Comparison of ENCODE assay signal across 28 mouse cellular contexts in the genomic region with DNA sequence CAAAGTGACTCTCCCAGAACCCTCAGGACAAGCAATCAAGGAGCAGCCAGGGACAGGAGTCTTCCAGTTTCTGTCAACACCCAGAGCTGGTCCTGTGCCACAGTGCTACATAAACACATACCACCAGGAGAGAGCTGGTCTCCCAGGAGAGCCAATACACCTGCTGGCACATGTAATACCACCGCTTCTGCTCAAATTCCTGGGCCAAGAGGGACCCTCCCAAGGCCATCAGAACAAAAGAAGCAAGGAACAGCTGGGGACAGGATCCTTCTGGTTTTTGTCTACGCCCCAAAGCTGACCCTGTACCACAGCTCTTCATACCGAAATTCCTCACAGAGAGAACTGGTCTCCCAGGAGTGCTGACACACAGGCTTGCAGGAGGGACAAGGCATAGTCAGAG.
DNase-seq lines count a peak whose midpoint lies in the region; ATAC-seq lines count a peak whose summit lies in the region.
"Had no signal": no experiment of that assay in that cellular context is flagged by ENCODE, and none has a peak within 500 bp of the region (broad histone marks: within the 10 kb centered on the region; RNA-seq: fewer than 3 reads in every experiment).

No protein-coding gene starts in this region.

- WGBS in heart, embryonic 11.5 days (ENCODE audit: insufficient replicate concordance), result 48% methylated on average over 3 of the region's 3 CpGs
- 65% methylated on average over 3 of the region's 3 CpGs for WGBS in midbrain, embryonic 11.5 days
- WGBS in midbrain, embryonic 14.5 days, result 62% methylated on average over 3 of the region's 3 CpGs

- H3K9ac ChIP-seq in heart, embryonic 11.5 days (ENCODE audit: low read depth, low read length), result no peak overlapping the region
- H3K9ac ChIP-seq in midbrain, embryonic 11.5 days (ENCODE audit: low read length), result no peak overlapping the region
- no peak overlapping the region for H3K9ac ChIP-seq in midbrain, embryonic 14.5 days (replicated peaks; ENCODE audit: low read length)
- H3K9ac ChIP-seq: forebrain, embryonic 12.5 days; forebrain, embryonic 15.5 days; heart, embryonic 12.5 days; heart, embryonic 15.5 days; hindbrain, embryonic 12.5 days; hindbrain, embryonic 15.5 days had no signal

- no peaks in the 10 kb centered on the region for H3K9me3 ChIP-seq in heart, embryonic 11.5 days (replicated peaks; ENCODE audit: control insufficient read depth, low read length)
- H3K9me3 ChIP-seq in midbrain, embryonic 11.5 days (ENCODE audit: control insufficient read depth, low read length), result no peaks in the 10 kb centered on the region
- no peaks in the 10 kb centered on the region for H3K9me3 ChIP-seq in midbrain, embryonic 14.5 days (ENCODE audit: control insufficient read depth, low read length)
- H3K9me3 ChIP-seq: forebrain, embryonic 15.5 days; heart, embryonic 15.5 days; hindbrain, embryonic 12.5 days; hindbrain, embryonic 15.5 days had no signal

- no peaks in the 10 kb centered on the region for H3K36me3 ChIP-seq in heart, embryonic 11.5 days (ENCODE audit: control insufficient read depth, insufficient read depth, low read length)
- H3K36me3 ChIP-seq in midbrain, embryonic 11.5 days (ENCODE audit: control insufficient read depth, insufficient read depth, low read length), result no peaks in the 10 kb centered on the region
- no peaks in the 10 kb centered on the region for H3K36me3 ChIP-seq in midbrain, embryonic 14.5 days (ENCODE audit: control insufficient read depth, insufficient read depth, low read length)
- H3K36me3 ChIP-seq: forebrain, embryonic 12.5 days; forebrain, embryonic 15.5 days; heart, embryonic 12.5 days; heart, embryonic 15.5 days; hindbrain, embryonic 12.5 days; hindbrain, embryonic 15.5 days had no signal

- no peak overlapping the region for H3K27ac ChIP-seq in heart, embryonic 11.5 days (ENCODE audit: low read depth, low read length)
- no peak overlapping the region for H3K27ac ChIP-seq in midbrain, embryonic 11.5 days (ENCODE audit: low read depth, low read length)
- no peak overlapping the region for H3K27ac ChIP-seq in midbrain, embryonic 14.5 days (replicated peaks; ENCODE audit: low read depth, low read length)
- H3K27ac ChIP-seq: forebrain, embryonic 12.5 days; forebrain, embryonic 15.5 days; heart, adult 2 months; heart, embryonic 15.5 days; hindbrain, embryonic 12.5 days; hindbrain, embryonic 15.5 days had no signal

- no peaks in the 10 kb centered on the region for H3K4me1 ChIP-seq in heart, embryonic 11.5 days (ENCODE audit: control insufficient read depth, insufficient read depth, low read length)
- no peaks in the 10 kb centered on the region for H3K4me1 ChIP-seq in midbrain, embryonic 11.5 days (ENCODE audit: control insufficient read depth, insufficient read depth, low read length)
- H3K4me1 ChIP-seq in midbrain, embryonic 14.5 days (ENCODE audit: control insufficient read depth, insufficient read depth, low read length), result no peaks in the 10 kb centered on the region
- H3K4me1 ChIP-seq: forebrain, embryonic 12.5 days; forebrain, embryonic 15.5 days; heart, embryonic 12.5 days; heart, embryonic 15.5 days; hindbrain, embryonic 15.5 days had no signal

- no peaks in the 10 kb centered on the region for H3K27me3 ChIP-seq in heart, embryonic 11.5 days (ENCODE audit: control insufficient read depth, insufficient read depth, low read length)
- no peaks in the 10 kb centered on the region for H3K27me3 ChIP-seq in midbrain, embryonic 11.5 days (ENCODE audit: control insufficient read depth, insufficient read depth, low read length)
- no peaks in the 10 kb centered on the region for H3K27me3 ChIP-seq in midbrain, embryonic 14.5 days (ENCODE audit: control insufficient read depth, insufficient read depth, low read length)
- H3K27me3 ChIP-seq: forebrain, embryonic 12.5 days; forebrain, embryonic 15.5 days; heart, embryonic 12.5 days; heart, embryonic 15.5 days; hindbrain, embryonic 12.5 days; hindbrain, embryonic 15.5 days had no signal

- H3K4me3 ChIP-seq in heart, embryonic 11.5 days (ENCODE audit: low read depth, low read length), result no peak overlapping the region
- H3K4me3 ChIP-seq in midbrain, embryonic 11.5 days (ENCODE audit: low read depth, low read length), result no peak overlapping the region
- H3K4me3 ChIP-seq in midbrain, embryonic 14.5 days (replicated peaks; ENCODE audit: low read depth, low read length), result no peak overlapping the region
- H3K4me3 ChIP-seq: erythroblast, embryonic 14.5 days; forebrain, embryonic 12.5 days; forebrain, embryonic 15.5 days; gastrocnemius, adult 2 months; heart, adult 2 months; heart, embryonic 12.5 days; heart, embryonic 15.5 days; hindbrain, embryonic 12.5 days; hindbrain, embryonic 15.5 days had no signal

- H3K4me2 ChIP-seq in heart, embryonic 11.5 days, result no peak overlapping the region
- H3K4me2 ChIP-seq in midbrain, embryonic 11.5 days, result no peak overlapping the region
- no peak overlapping the region for H3K4me2 ChIP-seq in midbrain, embryonic 14.5 days (ENCODE audit: low read length)
- H3K4me2 ChIP-seq: forebrain, embryonic 12.5 days; forebrain, embryonic 15.5 days; heart, embryonic 12.5 days; heart, embryonic 15.5 days; hindbrain, embryonic 12.5 days; hindbrain, embryonic 15.5 days had no signal

- no peak for ATAC-seq in heart, embryonic 11.5 days (replicated peaks; ENCODE audit: insufficient number of reproducible peaks, low FRiP score, low TSS enrichment)
- no peak for ATAC-seq in midbrain, embryonic 11.5 days (ENCODE audit: low FRiP score)
- no peak for ATAC-seq in midbrain, embryonic 14.5 days (ENCODE audit: low FRiP score, low TSS enrichment)
- ATAC-seq: CD4-positive, CD25-positive, alpha-beta regulatory T cell, adult 4 months; forebrain, embryonic 15.5 days; intestine, postnatal 0 days had no signal

- peak; percentile 3 to 17 for DNase-seq in heart, adult 18-20 months
- DNase-seq in midbrain, embryonic 11.5 days (ENCODE audit: low spot score, missing footprints), result peak; percentile 68
- DNase-seq in midbrain, embryonic 14.5 days, result no peak
- DNase-seq in ZHBTc4 (ENCODE audit: low read depth, low spot score), result peak; percentile 8
- DNase-seq in frontal cortex, postnatal 10 days (ENCODE audit: low spot score in 2 of 2), result no peak
- no peak for DNase-seq in gastrocnemius, adult 18-20 months (ENCODE audit: low spot score)
- DNase-seq: adrenal gland, adult 2 months; adrenal gland, postnatal 14 days; cerebellum, adult 11 months; cerebellum, adult 2 months; cerebellum, adult 9-11 months; cerebellum, postnatal 36 days; embryo, embryonic 11 days; gastrocnemius, adult 2 months; gastrocnemius, postnatal 14 days; heart, adult 2 months; heart, postnatal 14 days; kidney, adult 2 months had no signal

Comparison
In these comparisons a context has a peak if more than half of its experiments do, and no peak if none do; other contexts are left out.
1. DNase-seq: peak in heart, adult 18-20 months (2 of 2), midbrain, embryonic 11.5 days (single experiment) and ZHBTc4 (single experiment); none in midbrain, embryonic 14.5 days (single experiment), frontal cortex, postnatal 10 days (0 of 2) and gastrocnemius, adult 18-20 months (single experiment).